Mouse (Mus musculus) liver, embryonic 14.5 days (tissue): ENCODE results near the gene Scarb2.

ENCODE experiments used
- CTCF ChIP-seq: IDR thresholded peaks from 2 replicates; pipeline ENCODE4 v1.5.1; 2016; ENCODE audit warnings: antibody characterized with exemption, low read depth, control low read depth
- EP300 ChIP-seq: IDR thresholded peaks from 2 replicates; pipeline ENCODE4 v1.6.1; 2016; ENCODE audit warnings: antibody characterized with exemption, low read depth

- TF ChIP-seq CTCF = no peak
- TF ChIP-seq EP300 = no peak
Observed at GRCm38 (mm10) chr5:92554443-92554842, 47.8 kb upstream of the Scarb2 start.
